Mouse (Mus musculus) thymus, adult 2 months (tissue): ENCODE data around the gene Gm37240.

Source experiments
- CTCF ChIP-seq: fragments of 200-500 bp; IDR thresholded peaks from 2 replicates; pipeline ENCODE4 v1.5.1; 2012; ENCODE audit warnings: mild to moderate bottlenecking, control low read depth, low read length, moderate library complexity, borderline replicate concordance; ENCODE audit not compliant: control insufficient read depth, poor library complexity, insufficient read depth; ENCODE audit errors: extremely low read depth
- POLR2A ChIP-seq: fragments of 200-500 bp; IDR thresholded peaks from 2 replicates; pipeline ENCODE4 v1.6.1; 2012; ENCODE audit warnings: mild to moderate bottlenecking, low read length, control low read depth, moderate library complexity; ENCODE audit not compliant: control insufficient read depth, poor library complexity, insufficient read depth; ENCODE audit errors: extremely low read depth

DNA sequence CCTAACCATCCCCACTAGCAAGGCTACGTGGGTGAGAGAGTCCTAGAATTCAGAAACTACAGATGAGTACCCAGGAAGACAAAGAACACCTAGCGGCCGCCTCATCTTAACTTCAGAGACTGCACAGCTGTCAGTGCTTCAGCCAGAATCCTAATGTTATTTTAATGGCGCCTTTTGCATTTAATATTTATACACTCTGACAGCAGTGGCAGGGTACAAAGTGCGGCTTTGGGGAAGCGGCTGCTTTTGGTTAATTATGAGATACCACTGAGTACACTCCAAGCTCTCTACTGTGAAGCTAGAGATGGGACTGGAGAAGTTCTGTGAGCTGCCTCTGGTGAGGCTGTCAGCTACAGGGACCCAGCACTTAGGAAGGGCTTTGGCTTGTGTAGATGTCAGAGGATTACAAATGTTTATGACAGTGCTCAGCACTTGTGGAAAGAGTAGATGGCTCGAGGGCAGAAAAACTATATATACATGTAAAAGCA, 241.8 kb downstream of the Gm37240 start:
- no peak for TF ChIP-seq CTCF
- TF ChIP-seq POLR2A, result no peak
